Mouse (Mus musculus): ENCODE results near the gene Gna11. TPM values are rescaled to one million over a fixed set of nuclear protein-coding genes. Genes with fewer than 3 reads are reported as not detected.

Gene Gna11
- total RNA-seq, 1 experiment: 53.4 TPM

GRCm38 (mm10) chr10:81523570-81523969 is 21.4 kb downstream of the Gna11 start:
- Histone ChIP-seq H3K27ac (ENCODE audit: insufficient read depth, low read depth, low read length, poor library complexity, severe bottlenecking) (no peak overlapping the region), H3K9me3 (ENCODE audit: control insufficient read depth, insufficient read depth, low read depth, low read length) (no peaks in the 10 kb centered on the region), H3K9ac (ENCODE audit: insufficient read depth, low read depth, low read length, poor library complexity, severe bottlenecking) (peak overlapping the region; percentile 12), H3K4me1 (ENCODE audit: control insufficient read depth in 2 of 2, insufficient read depth in 2 of 2, low read length in 2 of 2, poor library complexity in 1 of 2) (peaks cover 0 to 11% of the 10 kb centered on the region in 2 experiments; a peak in 1 of 4 replicates), H3K4me3 (ENCODE audit: insufficient read depth in 1 of 2, low read depth in 1 of 2, low read length in 2 of 2, poor library complexity in 1 of 2, severe bottlenecking in 1 of 2) (peak overlapping the region in 1 of 2 experiments; percentile 15; a peak in 2 of 4 replicates), H3K36me3 (ENCODE audit: control insufficient read depth, insufficient read depth, low read length, poor library complexity, severe bottlenecking) (no peaks in the 10 kb centered on the region)
- no peak for TF ChIP-seq ZC3H11A (IDR thresholded peaks at IDR 0.05; ENCODE audit: borderline replicate concordance, low read depth, low read length)
- TF ChIP-seq HCFC1 (IDR thresholded peaks at IDR 0.05; ENCODE audit: borderline replicate concordance, insufficient read depth, low read length): no peak
- TF ChIP-seq MAFK (IDR thresholded peaks at IDR 0.05; ENCODE audit: insufficient read depth, low read depth, low read length): no peak
- no peak for TF ChIP-seq CHD2 (IDR thresholded peaks at IDR 0.05; ENCODE audit: low read depth, low read length)
- TF ChIP-seq ZNF384 (IDR thresholded peaks at IDR 0.05; ENCODE audit: low read depth, low read length): no peak
- no peak for DNase-seq (ENCODE audit: low read depth, low spot score)
- in situ Hi-C loops (cut with MboI; ENCODE audit: low sequenced_read_pairs in 2 of 2, unreplicated experiment in 2 of 2): no loop called here

GRCm38 (mm10) chr10:81523142-81523541 is 21.8 kb downstream of the Gna11 start:
- in situ Hi-C loops (cut with MboI; ENCODE audit: low sequenced_read_pairs in 2 of 2, unreplicated experiment in 2 of 2): no loop called here
- peak overlapping the region in 1 of 2 experiments; percentile 15; a peak in 1 of 4 replicates for H3K4me3 ChIP-seq (ENCODE audit: insufficient read depth in 1 of 2, low read depth in 1 of 2, low read length in 2 of 2, poor library complexity in 1 of 2, severe bottlenecking in 1 of 2)
- no peak for DNase-seq (ENCODE audit: low read depth, low spot score)

GRCm38 (mm10) chr10:81519978-81520365 is 25.0 kb downstream of the Gna11 start:
- DNase-seq (ENCODE audit: low read depth, low spot score): no peak
- in situ Hi-C loops (cut with MboI; ENCODE audit: low sequenced_read_pairs in 2 of 2, unreplicated experiment in 2 of 2): no loop called here
- H3K4me1 ChIP-seq (ENCODE audit: control insufficient read depth in 2 of 2, insufficient read depth in 2 of 2, low read length in 2 of 2, poor library complexity in 1 of 2): peaks cover 0 to 10% of the 10 kb centered on the region in 2 experiments; a peak in 1 of 4 replicates
- H3K4me3 ChIP-seq (ENCODE audit: insufficient read depth in 1 of 2, low read depth in 1 of 2, low read length in 2 of 2, poor library complexity in 1 of 2, severe bottlenecking in 1 of 2): no peak overlapping the region
- H3K9ac ChIP-seq (ENCODE audit: insufficient read depth, low read depth, low read length, poor library complexity, severe bottlenecking): no peak overlapping the region
- no peaks in the 10 kb centered on the region for H3K9me3 ChIP-seq (ENCODE audit: control insufficient read depth, insufficient read depth, low read depth, low read length)
- TF ChIP-seq CHD2 (IDR thresholded peaks at IDR 0.05; ENCODE audit: low read depth, low read length) (no peak), MAFK (IDR thresholded peaks at IDR 0.05; ENCODE audit: insufficient read depth, low read depth, low read length) (no peak), ZC3H11A (IDR thresholded peaks at IDR 0.05; ENCODE audit: borderline replicate concordance, low read depth, low read length) (no peak), ZNF384 (IDR thresholded peaks at IDR 0.05; ENCODE audit: low read depth, low read length) (no peak), HCFC1 (IDR thresholded peaks at IDR 0.05; ENCODE audit: borderline replicate concordance, insufficient read depth, low read length) (no peak)
- no peak overlapping the region for H3K27ac ChIP-seq (ENCODE audit: insufficient read depth, low read depth, low read length, poor library complexity, severe bottlenecking)
- H3K36me3 ChIP-seq (ENCODE audit: control insufficient read depth, insufficient read depth, low read length, poor library complexity, severe bottlenecking): no peaks in the 10 kb centered on the region

More at GRCm38 (mm10) chr10:81523142-81523541, 21.8 kb downstream of the Gna11 start:
- peaks cover 0 to 11% of the 10 kb centered on the region in 2 experiments; a peak in 1 of 4 replicates for H3K4me1 ChIP-seq (ENCODE audit: control insufficient read depth in 2 of 2, insufficient read depth in 2 of 2, low read length in 2 of 2, poor library complexity in 1 of 2)
- no peaks in the 10 kb centered on the region for H3K36me3 ChIP-seq (ENCODE audit: control insufficient read depth, insufficient read depth, low read length, poor library complexity, severe bottlenecking)
- no peak overlapping the region for H3K27ac ChIP-seq (ENCODE audit: insufficient read depth, low read depth, low read length, poor library complexity, severe bottlenecking)
- H3K9me3 ChIP-seq (ENCODE audit: control insufficient read depth, insufficient read depth, low read depth, low read length): no peaks in the 10 kb centered on the region
- H3K9ac ChIP-seq (ENCODE audit: insufficient read depth, low read depth, low read length, poor library complexity, severe bottlenecking): 0 out of 2 replicates have a peak overlapping the region, but pooled peaks have one; percentile 12
- TF ChIP-seq ZC3H11A (IDR thresholded peaks at IDR 0.05; ENCODE audit: borderline replicate concordance, low read depth, low read length): no peak
- TF ChIP-seq HCFC1 (IDR thresholded peaks at IDR 0.05; ENCODE audit: borderline replicate concordance, insufficient read depth, low read length): no peak
- no peak for TF ChIP-seq CHD2 (IDR thresholded peaks at IDR 0.05; ENCODE audit: low read depth, low read length)

- in situ Hi-C loops (cut with MboI; ENCODE audit: low sequenced_read_pairs in 2 of 2, unreplicated experiment in 2 of 2): no loop called here
- no peak for DNase-seq (ENCODE audit: low read depth, low spot score)
Observed at GRCm38 (mm10) chr10:81519227-81519977, 25.6 kb downstream of the Gna11 start.

More at GRCm38 (mm10) chr10:81519227-81519977, 25.6 kb downstream of the Gna11 start:
- H3K36me3 ChIP-seq (ENCODE audit: control insufficient read depth, insufficient read depth, low read length, poor library complexity, severe bottlenecking): no peaks in the 10 kb centered on the region
- H3K4me3 ChIP-seq (ENCODE audit: insufficient read depth in 1 of 2, low read depth in 1 of 2, low read length in 2 of 2, poor library complexity in 1 of 2, severe bottlenecking in 1 of 2): no peak overlapping the region
- TF ChIP-seq ZNF384 (IDR thresholded peaks at IDR 0.05; ENCODE audit: low read depth, low read length) (no peak), ZC3H11A (IDR thresholded peaks at IDR 0.05; ENCODE audit: borderline replicate concordance, low read depth, low read length) (no peak), MAFK (IDR thresholded peaks at IDR 0.05; ENCODE audit: insufficient read depth, low read depth, low read length) (no peak), CHD2 (IDR thresholded peaks at IDR 0.05; ENCODE audit: low read depth, low read length) (no peak), HCFC1 (IDR thresholded peaks at IDR 0.05; ENCODE audit: borderline replicate concordance, insufficient read depth, low read length) (no peak)
- H3K9ac ChIP-seq (ENCODE audit: insufficient read depth, low read depth, low read length, poor library complexity, severe bottlenecking): no peak overlapping the region
- H3K9me3 ChIP-seq (ENCODE audit: control insufficient read depth, insufficient read depth, low read depth, low read length): no peaks in the 10 kb centered on the region
- no peak overlapping the region for H3K27ac ChIP-seq (ENCODE audit: insufficient read depth, low read depth, low read length, poor library complexity, severe bottlenecking)
- H3K4me1 ChIP-seq (ENCODE audit: control insufficient read depth in 2 of 2, insufficient read depth in 2 of 2, low read length in 2 of 2, poor library complexity in 1 of 2): peaks cover 0 to 9% of the 10 kb centered on the region in 2 experiments; a peak in 1 of 4 replicates
